Mouse (Mus musculus): ENCODE measurements around the gene Trip10. TPM values are rescaled to one million over a fixed set of nuclear protein-coding genes. Genes with fewer than 3 reads are reported as not detected.

The Trip10 gene
- polyA plus RNA-seq, 1 experiment from 2014 or later: 21.7 TPM

DNA sequence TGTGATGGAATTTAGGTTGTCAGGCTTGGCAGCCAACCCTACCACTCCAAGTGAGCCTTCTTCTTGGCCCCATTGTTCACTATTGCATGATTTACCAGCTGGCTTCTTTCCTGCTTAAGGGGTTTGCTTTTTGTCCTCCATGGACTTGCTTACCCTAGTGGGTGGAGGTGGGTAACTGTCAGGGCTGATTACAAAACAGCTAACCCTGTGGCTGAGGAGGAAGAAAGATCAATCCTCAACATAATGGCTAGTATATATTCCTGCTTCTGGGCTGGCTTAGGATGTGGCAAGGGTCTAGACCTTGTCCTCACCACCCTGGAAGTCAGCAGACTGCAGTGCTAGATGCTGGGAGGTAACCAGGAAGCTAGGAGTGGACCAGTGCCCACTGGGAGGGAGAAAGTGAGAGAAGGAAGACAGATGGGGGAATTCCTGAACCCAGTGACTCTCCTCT is 17.9 kb upstream of the Trip10 start:
- Histone ChIP-seq H3K36me3 (ENCODE audit: control insufficient read depth, insufficient read depth, low read length) (peaks cover 3% of the 10 kb centered on the region), H3K4me1 (ENCODE audit: control insufficient read depth, insufficient read depth, low read length) (no peaks in the 10 kb centered on the region), H3K4me3 (ENCODE audit: low read depth, low read length) (no peak overlapping the region), H3K27ac (ENCODE audit: low read depth, low read length) (no peak overlapping the region), H3K27me3 (ENCODE audit: control insufficient read depth, insufficient read depth, low read length) (no peaks in the 10 kb centered on the region), H3K9me3 (ENCODE audit: control insufficient read depth, low read length) (no peaks in the 10 kb centered on the region), H3K9ac (ENCODE audit: low read length) (no peak overlapping the region), H3K4me2 (ENCODE audit: low read depth) (no peak overlapping the region)
- DNase-seq (ENCODE audit: low spot score) (no peak), ATAC-seq (ENCODE audit: insufficient read depth, low FRiP score, low TSS enrichment) (no peak)

DNA sequence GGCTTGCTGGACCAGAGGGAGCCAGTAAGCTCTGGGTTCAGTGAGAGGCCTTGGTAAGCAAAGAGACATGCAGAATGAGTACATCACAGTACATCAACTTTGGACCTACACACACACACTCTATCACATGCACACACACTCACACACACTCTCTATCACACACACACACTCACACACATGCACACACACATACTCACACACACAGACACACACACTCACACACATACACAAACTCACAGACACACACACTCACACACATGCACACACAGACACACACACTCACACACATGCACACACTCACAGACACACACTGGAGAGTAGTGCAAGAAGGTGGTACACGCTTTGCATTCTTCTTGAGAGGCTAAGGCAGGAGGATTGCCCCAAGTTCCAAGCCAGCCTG is 17.1 kb upstream of the Trip10 start:
- ATAC-seq (ENCODE audit: insufficient read depth, low FRiP score, low TSS enrichment) (no peak), DNase-seq (ENCODE audit: low spot score) (no peak)
- H3K27ac ChIP-seq (ENCODE audit: low read depth, low read length): no peak overlapping the region
- H3K9me3 ChIP-seq (ENCODE audit: control insufficient read depth, low read length): no peaks in the 10 kb centered on the region
- no peaks in the 10 kb centered on the region for H3K27me3 ChIP-seq (ENCODE audit: control insufficient read depth, insufficient read depth, low read length)
- 89% methylated on average over 1 of the region's 1 CpGs for WGBS
- no peak overlapping the region for H3K9ac ChIP-seq (ENCODE audit: low read length)
- no peak overlapping the region for H3K4me2 ChIP-seq (ENCODE audit: low read depth)
- peaks cover 7% of the 10 kb centered on the region for H3K36me3 ChIP-seq (ENCODE audit: control insufficient read depth, insufficient read depth, low read length)
- H3K4me1 ChIP-seq (ENCODE audit: control insufficient read depth, insufficient read depth, low read length): no peaks in the 10 kb centered on the region
- H3K4me3 ChIP-seq (ENCODE audit: low read depth, low read length): no peak overlapping the region

DNA sequence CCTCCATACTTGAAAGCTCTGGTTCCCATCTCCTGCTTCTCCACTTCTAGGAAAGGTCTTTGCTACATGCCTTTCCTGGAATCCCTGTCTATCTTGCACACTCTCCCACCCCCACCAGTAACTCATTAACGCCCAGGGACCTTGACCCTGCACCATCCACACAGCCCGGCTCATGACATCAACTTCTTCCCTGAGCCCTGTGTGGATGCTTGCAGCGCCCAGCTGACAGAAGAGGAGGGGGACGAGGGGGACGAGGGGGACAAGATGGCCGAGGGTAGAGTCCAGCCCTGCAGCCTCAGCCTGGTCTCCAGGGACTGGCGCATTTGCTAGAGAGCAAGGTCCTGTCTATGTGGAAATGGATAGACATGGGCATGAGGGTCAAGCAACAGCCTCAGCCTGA is 16.2 kb upstream of the Trip10 start:
- H3K27ac ChIP-seq (ENCODE audit: low read depth, low read length): no peak overlapping the region
- 56% methylated on average over 7 of the region's 7 CpGs for WGBS
- H3K4me1 ChIP-seq (ENCODE audit: control insufficient read depth, insufficient read depth, low read length): no peaks in the 10 kb centered on the region

DNA sequence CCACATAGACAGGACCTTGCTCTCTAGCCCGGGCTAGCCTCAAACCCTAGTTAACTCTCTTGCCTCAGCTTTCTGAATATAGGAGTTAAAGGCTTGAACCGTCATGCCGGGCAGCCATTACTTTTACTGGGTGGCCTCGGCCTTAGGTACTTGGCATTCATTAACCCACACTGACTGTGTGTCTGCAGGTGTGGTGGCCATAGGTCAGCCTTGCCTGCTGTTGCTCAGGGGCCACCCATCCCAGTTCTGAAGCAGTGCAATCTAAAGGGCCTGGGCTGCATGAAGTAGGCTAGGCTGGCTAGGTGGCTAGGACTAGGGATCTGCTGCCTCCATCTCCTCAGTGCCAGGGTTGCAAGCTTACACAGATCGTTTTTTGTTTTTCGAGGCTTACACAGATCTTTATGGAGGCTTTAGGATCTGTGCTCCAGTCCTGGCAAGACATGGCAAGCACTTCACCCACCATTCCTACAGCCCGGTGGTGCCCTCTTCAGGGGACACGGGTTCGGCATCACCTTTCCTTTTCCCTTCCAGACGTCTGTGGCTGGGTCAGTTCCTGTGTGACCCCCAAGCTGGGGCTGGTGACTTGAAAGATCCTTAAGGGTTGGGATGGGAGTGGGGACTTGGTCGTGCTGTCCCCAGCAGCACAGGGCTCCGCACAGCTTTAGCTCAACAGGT is 14.9 kb upstream of the Trip10 start:
- 87% methylated on average over 12 of the region's 12 CpGs for WGBS
- Histone ChIP-seq H3K9me3 (ENCODE audit: control insufficient read depth, low read length) (no peaks in the 10 kb centered on the region), H3K4me2 (ENCODE audit: low read depth) (no peak overlapping the region), H3K36me3 (ENCODE audit: control insufficient read depth, insufficient read depth, low read length) (peaks cover 10% of the 10 kb centered on the region), H3K9ac (ENCODE audit: low read length) (no peak overlapping the region), H3K27ac (ENCODE audit: low read depth, low read length) (no peak overlapping the region), H3K4me1 (ENCODE audit: control insufficient read depth, insufficient read depth, low read length) (no peaks in the 10 kb centered on the region), H3K4me3 (ENCODE audit: low read depth, low read length) (no peak overlapping the region), H3K27me3 (ENCODE audit: control insufficient read depth, insufficient read depth, low read length) (no peaks in the 10 kb centered on the region)
- DNase-seq (ENCODE audit: low spot score): no peak
- ATAC-seq (ENCODE audit: insufficient read depth, low FRiP score, low TSS enrichment): no peak

More for the DNA sequence above, 16.2 kb upstream of the Trip10 start:
- H3K27me3 ChIP-seq (ENCODE audit: control insufficient read depth, insufficient read depth, low read length): no peaks in the 10 kb centered on the region
- H3K9ac ChIP-seq (ENCODE audit: low read length): no peak overlapping the region
- peak; percentile 42; the same call in 1 of the 2 replicates for ATAC-seq (ENCODE audit: insufficient read depth, low FRiP score, low TSS enrichment)
- DNase-seq (ENCODE audit: low spot score): peak; percentile 27
- H3K4me3 ChIP-seq (ENCODE audit: low read depth, low read length): no peak overlapping the region
- no peaks in the 10 kb centered on the region for H3K9me3 ChIP-seq (ENCODE audit: control insufficient read depth, low read length)
- H3K36me3 ChIP-seq (ENCODE audit: control insufficient read depth, insufficient read depth, low read length): peaks cover 10% of the 10 kb centered on the region
- no peak overlapping the region for H3K4me2 ChIP-seq (ENCODE audit: low read depth)

DNA sequence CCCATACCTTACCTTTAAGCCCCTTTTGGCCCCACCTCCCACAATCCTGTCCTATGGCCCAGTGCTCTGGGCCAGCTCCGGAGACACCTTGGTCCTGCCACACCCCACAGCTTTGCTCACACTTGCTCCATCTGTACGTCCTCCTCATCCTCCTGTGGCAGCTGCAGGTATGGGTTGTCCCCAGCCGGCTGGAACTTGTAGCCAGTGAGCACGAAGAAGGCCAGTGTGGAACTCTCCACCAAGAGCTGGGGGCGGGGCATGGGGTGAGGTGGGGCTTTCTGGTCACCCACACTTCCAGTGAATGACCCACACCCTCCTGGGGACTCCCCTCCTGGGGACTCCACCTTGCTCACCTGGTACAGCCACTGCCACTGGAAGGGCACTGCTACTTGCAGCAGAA is 13.5 kb upstream of the Trip10 start:
- H3K4me3 ChIP-seq (ENCODE audit: low read depth, low read length): no peak overlapping the region
- no peak overlapping the region for H3K27ac ChIP-seq (ENCODE audit: low read depth, low read length)
- no peak overlapping the region for H3K4me2 ChIP-seq (ENCODE audit: low read depth)
- H3K27me3 ChIP-seq (ENCODE audit: control insufficient read depth, insufficient read depth, low read length): no peaks in the 10 kb centered on the region
- 87% methylated on average over 5 of the region's 5 CpGs for WGBS
- H3K9me3 ChIP-seq (ENCODE audit: control insufficient read depth, low read length): no peaks in the 10 kb centered on the region
- DNase-seq (ENCODE audit: low spot score): no peak
- ATAC-seq (ENCODE audit: insufficient read depth, low FRiP score, low TSS enrichment): no peak
- H3K9ac ChIP-seq (ENCODE audit: low read length): no peak overlapping the region
- H3K36me3 ChIP-seq (ENCODE audit: control insufficient read depth, insufficient read depth, low read length): peaks cover 10% of the 10 kb centered on the region
- no peaks in the 10 kb centered on the region for H3K4me1 ChIP-seq (ENCODE audit: control insufficient read depth, insufficient read depth, low read length)

DNA sequence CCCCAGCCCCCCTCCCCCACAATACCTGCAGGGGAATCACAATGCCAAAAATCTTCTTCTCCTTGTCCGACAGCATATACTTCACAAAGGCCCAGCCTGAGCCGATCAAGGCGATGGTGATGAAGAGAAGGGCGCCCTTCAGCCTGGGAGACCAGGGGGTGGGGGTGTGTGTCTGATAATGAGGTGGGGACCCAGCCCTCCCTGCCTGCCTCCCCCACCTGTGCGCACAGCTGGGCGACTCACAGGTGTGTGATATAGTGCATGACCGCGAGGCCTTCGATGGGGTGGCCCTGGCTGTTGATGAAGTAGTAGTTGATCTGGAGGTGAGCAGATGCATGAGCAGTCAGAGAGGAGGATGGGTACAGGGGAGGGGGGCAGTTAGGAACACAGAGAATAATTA is 12.1 kb upstream of the Trip10 start:
- WGBS: 93% methylated on average over 9 of the region's 9 CpGs
- H3K4me3 ChIP-seq (ENCODE audit: low read depth, low read length): no peak overlapping the region

DNA sequence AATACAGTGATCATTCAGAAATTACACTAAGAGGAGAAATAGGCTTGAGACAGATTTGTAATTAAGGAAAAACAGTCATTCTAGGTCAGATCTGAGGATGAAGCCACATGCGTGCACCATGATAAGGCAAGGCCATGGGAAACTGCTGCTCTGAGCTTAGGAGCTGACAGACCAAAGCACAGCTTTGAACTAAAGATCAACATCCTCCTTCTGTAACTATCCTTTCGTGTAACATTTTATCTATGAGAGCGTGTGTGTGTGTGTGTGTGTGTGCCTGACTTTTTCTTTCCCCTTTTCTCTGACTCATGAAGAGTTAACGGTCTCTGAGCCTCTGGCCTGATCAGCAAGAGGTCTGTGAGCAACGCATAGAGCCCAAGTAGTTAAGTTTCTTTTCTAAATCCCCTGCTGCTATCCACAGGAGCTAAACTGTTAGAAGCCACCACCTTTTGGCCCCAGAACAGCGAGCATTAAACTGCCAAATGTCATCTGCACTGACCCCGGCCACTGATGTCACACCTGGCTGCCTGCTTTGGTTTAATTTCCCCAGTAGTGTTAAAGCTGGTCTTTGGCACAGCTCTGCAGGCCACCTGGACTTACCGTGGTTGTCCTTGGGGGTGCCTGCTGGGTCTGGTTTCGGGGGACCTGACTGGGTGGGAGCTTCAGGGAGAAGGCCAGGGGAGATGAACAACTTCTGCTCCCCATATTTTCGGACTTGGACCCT is 5.4 kb upstream of the Trip10 start:
- no peak overlapping the region for H3K4me2 ChIP-seq (ENCODE audit: low read depth)
- DNase-seq (ENCODE audit: low spot score) (peak; percentile 1), ATAC-seq (ENCODE audit: insufficient read depth, low FRiP score, low TSS enrichment) (no peak)
- H3K27ac ChIP-seq (ENCODE audit: low read depth, low read length): no peak overlapping the region
- 65% methylated on average over 10 of the region's 10 CpGs for WGBS
- H3K9ac ChIP-seq (ENCODE audit: low read length): no peak overlapping the region
- H3K4me3 ChIP-seq (ENCODE audit: low read depth, low read length): no peak overlapping the region
- H3K4me1 ChIP-seq (ENCODE audit: control insufficient read depth, insufficient read depth, low read length): peaks cover 2% of the 10 kb centered on the region
- no peaks in the 10 kb centered on the region for H3K36me3 ChIP-seq (ENCODE audit: control insufficient read depth, insufficient read depth, low read length)
- no peaks in the 10 kb centered on the region for H3K27me3 ChIP-seq (ENCODE audit: control insufficient read depth, insufficient read depth, low read length)
- H3K9me3 ChIP-seq (ENCODE audit: control insufficient read depth, low read length): no peaks in the 10 kb centered on the region

More for the DNA sequence above, 12.1 kb upstream of the Trip10 start:
- Histone ChIP-seq H3K9me3 (ENCODE audit: control insufficient read depth, low read length) (no peaks in the 10 kb centered on the region), H3K9ac (ENCODE audit: low read length) (no peak overlapping the region), H3K4me2 (ENCODE audit: low read depth) (no peak overlapping the region), H3K36me3 (ENCODE audit: control insufficient read depth, insufficient read depth, low read length) (peaks cover 10% of the 10 kb centered on the region), H3K4me1 (ENCODE audit: control insufficient read depth, insufficient read depth, low read length) (no peaks in the 10 kb centered on the region), H3K27me3 (ENCODE audit: control insufficient read depth, insufficient read depth, low read length) (no peaks in the 10 kb centered on the region), H3K27ac (ENCODE audit: low read depth, low read length) (no peak overlapping the region)
- DNase-seq (ENCODE audit: low spot score): no peak
- ATAC-seq (ENCODE audit: insufficient read depth, low FRiP score, low TSS enrichment): no peak

DNA sequence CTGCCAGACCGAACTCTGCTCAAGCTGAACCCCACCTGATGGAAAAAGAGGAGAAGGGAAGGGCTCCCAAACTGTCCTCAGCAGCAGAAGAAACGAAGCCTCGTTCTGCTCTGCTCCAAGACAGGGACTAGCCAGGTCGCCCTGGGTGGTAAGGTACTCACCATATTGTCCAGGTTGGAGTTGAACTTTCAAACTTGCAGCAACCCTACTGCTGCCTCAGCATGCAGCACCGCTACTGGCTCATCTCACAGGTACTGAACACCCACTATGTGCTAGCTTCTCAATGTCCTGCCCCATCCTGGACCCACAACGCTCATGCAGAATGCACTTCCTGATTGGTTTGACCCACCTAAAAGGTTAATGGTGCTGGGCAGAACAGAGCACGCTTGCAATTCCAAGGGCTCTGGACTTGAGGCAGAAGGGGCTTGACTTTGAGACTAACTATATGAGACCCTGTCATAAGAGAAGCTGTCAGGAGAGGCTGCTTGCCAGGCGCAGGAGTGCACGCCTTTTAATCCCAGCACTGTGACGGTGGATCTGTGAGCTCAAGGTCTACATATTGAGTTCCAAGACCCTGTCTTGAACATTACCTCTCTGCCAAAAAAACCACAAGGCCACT is 3.8 kb upstream of the Trip10 start:
- H3K27me3 ChIP-seq (ENCODE audit: control insufficient read depth, insufficient read depth, low read length): no peaks in the 10 kb centered on the region
- no peak overlapping the region for H3K4me3 ChIP-seq (ENCODE audit: low read depth, low read length)
- no peak overlapping the region for H3K27ac ChIP-seq (ENCODE audit: low read depth, low read length)
- no peak overlapping the region for H3K4me2 ChIP-seq (ENCODE audit: low read depth)
- peak; percentile 1 for DNase-seq (ENCODE audit: low spot score)
- no peaks in the 10 kb centered on the region for H3K9me3 ChIP-seq (ENCODE audit: control insufficient read depth, low read length)
- peaks cover 2% of the 10 kb centered on the region for H3K4me1 ChIP-seq (ENCODE audit: control insufficient read depth, insufficient read depth, low read length)
- WGBS: 86% methylated on average over 10 of the region's 10 CpGs
- H3K9ac ChIP-seq (ENCODE audit: low read length): no peak overlapping the region
- ATAC-seq (ENCODE audit: insufficient read depth, low FRiP score, low TSS enrichment): no peak
- H3K36me3 ChIP-seq (ENCODE audit: control insufficient read depth, insufficient read depth, low read length): no peaks in the 10 kb centered on the region

All from neural tube, embryonic 11.5 days (tissue).